Mouse (Mus musculus): Measurements from ENCODE around the gene Adprm.
"Not testable (repeated sequence)": the region's sequence is repeated elsewhere in the genome, so short reads cannot be mapped to it uniquely, and the experiment has no call there.

The Adprm gene

GRCm38 (mm10) chr11:67024867-67025477 is 27.4 kb downstream of the Adprm start, which contains the start of gene Tmem220:
TSS of gene Tmem220 (plus strand) at chr11:67025154.
- DNase-seq (ENCODE audit: extremely low spot score, low read depth, low spot score): peak; percentile 72

- DNase-seq (ENCODE audit: extremely low spot score, low read depth, low spot score): no peak
These were observed 28.5 kb downstream of the Adprm start for GRCm38 (mm10) chr11:67023802-67024340.

GRCm38 (mm10) chr11:67023191-67023590 is 29.2 kb downstream of the Adprm start:
- DNase-seq (ENCODE audit: extremely low spot score, low read depth, low spot score): not testable (repeated sequence)

GRCm38 (mm10) chr11:67022354-67023115 is 29.9 kb downstream of the Adprm start:
- DNase-seq (ENCODE audit: extremely low spot score, low read depth, low spot score): no peak

GRCm38 (mm10) chr11:67020948-67021347 is 31.4 kb downstream of the Adprm start:
- DNase-seq (ENCODE audit: extremely low spot score, low read depth, low spot score): peak; percentile 33

- DNase-seq (ENCODE audit: extremely low spot score, low read depth, low spot score): no peak
These were observed 32.5 kb downstream of the Adprm start for GRCm38 (mm10) chr11:67019711-67020475.

GRCm38 (mm10) chr11:67017801-67018591 is 34.4 kb downstream of the Adprm start:
- DNase-seq (ENCODE audit: extremely low spot score, low read depth, low spot score): no peak

GRCm38 (mm10) chr11:67011635-67012034 is 40.8 kb downstream of the Adprm start:
- DNase-seq (ENCODE audit: extremely low spot score, low read depth, low spot score): no peak

- DNase-seq (ENCODE audit: extremely low spot score, low read depth, low spot score): no peak
These were observed 42.0 kb downstream of the Adprm start for GRCm38 (mm10) chr11:67010430-67010829.

- DNase-seq (ENCODE audit: extremely low spot score, low read depth, low spot score): no peak
These were observed 43.9 kb downstream of the Adprm start for GRCm38 (mm10) chr11:67008528-67008927.

GRCm38 (mm10) chr11:67007961-67008360 is 44.4 kb downstream of the Adprm start:
- DNase-seq (ENCODE audit: extremely low spot score, low read depth, low spot score): no peak

GRCm38 (mm10) chr11:67002911-67003310 is 49.5 kb downstream of the Adprm start:
- DNase-seq (ENCODE audit: extremely low spot score, low read depth, low spot score): no peak

- no peak for DNase-seq (ENCODE audit: extremely low spot score, low read depth, low spot score)
These were observed 50.7 kb downstream of the Adprm start for GRCm38 (mm10) chr11:67001717-67002116.

- DNase-seq (ENCODE audit: extremely low spot score, low read depth, low spot score): no peak
These were observed 51.7 kb downstream of the Adprm start for GRCm38 (mm10) chr11:67000671-67001070.

- DNase-seq (ENCODE audit: extremely low spot score, low read depth, low spot score): no peak
These were observed 53.7 kb downstream of the Adprm start for GRCm38 (mm10) chr11:66998467-66999403.

- no peak for DNase-seq (ENCODE audit: extremely low spot score, low read depth, low spot score)
These were observed 55.9 kb downstream of the Adprm start for GRCm38 (mm10) chr11:66996446-66996845.

- no peak for DNase-seq (ENCODE audit: extremely low spot score, low read depth, low spot score)
These were observed 58.7 kb downstream of the Adprm start for GRCm38 (mm10) chr11:66993674-66994073.

GRCm38 (mm10) chr11:66992150-66992549 is 60.2 kb downstream of the Adprm start:
- no peak for DNase-seq (ENCODE audit: extremely low spot score, low read depth, low spot score)

Data from hindlimb bud, embryonic 11.5 days (tissue).